Mouse (Mus musculus) embryonic facial prominence, embryonic 10.5 days (tissue): Measurements from ENCODE around the gene Hhipl1. TPM values are rescaled to one million over a fixed set of nuclear protein-coding genes. Genes with fewer than 3 reads are reported as not detected.

Source experiments
- DNase-seq: peaks from one replicate; pipeline ENCODE4 v3.0.0-alpha.2; 2017; ENCODE audit warnings: low spot score
- H3K27ac ChIP-seq: fragments of 300-500 bp; sonication (generic); replicated peaks from 2 replicates; pipeline ENCODE4 v1.5.1; 2016; ENCODE audit warnings: mild to moderate bottlenecking
- H3K27me3 ChIP-seq: fragments of 300-500 bp; sonication (generic); replicated peaks from 2 replicates; pipeline ENCODE4 v1.6.1; 2016; ENCODE audit warnings: low read depth, mild to moderate bottlenecking; ENCODE audit not compliant: poor library complexity, severe bottlenecking
- H3K36me3 ChIP-seq: fragments of 300-500 bp; sonication (generic); replicated peaks from 2 replicates; pipeline ENCODE4 v1.6.1; 2016; ENCODE audit warnings: mild to moderate bottlenecking, moderate library complexity
- H3K4me1 ChIP-seq: fragments of 300-500 bp; sonication (generic); 2 replicates; pipeline ENCODE4 v1.6.1; 2016
- H3K4me3 ChIP-seq: fragments of 300-500 bp; sonication (generic); 2 replicates; pipeline ENCODE4 v1.5.1; 2016; ENCODE audit warnings: mild to moderate bottlenecking, moderate library complexity
- H3K9me3 ChIP-seq: fragments of 300-500 bp; sonication (generic); 2 replicates; pipeline ENCODE4 v1.6.1; 2016; ENCODE audit warnings: mild to moderate bottlenecking
- WGBS: fragments of 180-500 bp; shearing (Covaris S2); methylation state at CpG from one replicate; pipeline ENCODE4 v1.1.7; 2016; 5-methylcytosine and 5-hydroxymethylcytosine counted together
- polyA plus RNA-seq: library from polyadenylated mRNA; unstranded; fragments of >200 nt; fragmentation: Nextera tagmentation; extraction: Ambion mirVana; gene quantifications from 2 replicates; pipeline ENCODE4 v1.2.1, GENCODE M21; 2016

Hhipl1 gene
- polyA plus RNA-seq, 1 experiment from 2014 or later = 0.72 TPM

DNA sequence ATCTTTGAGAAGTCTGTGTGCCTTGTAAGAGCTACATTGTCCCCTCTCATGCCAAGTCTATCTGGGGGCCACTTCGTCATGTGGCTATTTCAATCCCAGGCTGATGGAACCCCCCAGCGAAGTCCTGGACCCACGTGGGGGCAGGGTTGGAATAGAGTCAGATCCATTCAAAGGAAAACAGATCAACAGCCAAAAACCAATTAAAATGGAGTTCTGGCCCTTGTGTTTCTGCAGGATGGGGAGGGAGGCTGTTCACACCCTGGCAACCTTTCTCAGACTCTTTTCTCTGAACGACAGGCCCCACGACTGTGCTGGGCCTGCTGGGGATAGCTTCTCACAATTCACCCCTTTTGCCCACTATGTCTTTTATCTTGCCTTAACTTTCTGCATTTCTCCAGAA, 20.3 kb downstream of the Hhipl1 start:
- H3K9me3 ChIP-seq = no peaks in the 10 kb centered on the region
- DNase-seq = no peak
- no peak overlapping the region for H3K27ac ChIP-seq
- WGBS = 62% methylated on average over 5 of the region's 5 CpGs
- peaks cover 29% of the 10 kb centered on the region for H3K4me1 ChIP-seq
- H3K4me3 ChIP-seq = no peak overlapping the region
- H3K27me3 ChIP-seq = peaks cover 75% of the 10 kb centered on the region
- no peaks in the 10 kb centered on the region for H3K36me3 ChIP-seq

DNA sequence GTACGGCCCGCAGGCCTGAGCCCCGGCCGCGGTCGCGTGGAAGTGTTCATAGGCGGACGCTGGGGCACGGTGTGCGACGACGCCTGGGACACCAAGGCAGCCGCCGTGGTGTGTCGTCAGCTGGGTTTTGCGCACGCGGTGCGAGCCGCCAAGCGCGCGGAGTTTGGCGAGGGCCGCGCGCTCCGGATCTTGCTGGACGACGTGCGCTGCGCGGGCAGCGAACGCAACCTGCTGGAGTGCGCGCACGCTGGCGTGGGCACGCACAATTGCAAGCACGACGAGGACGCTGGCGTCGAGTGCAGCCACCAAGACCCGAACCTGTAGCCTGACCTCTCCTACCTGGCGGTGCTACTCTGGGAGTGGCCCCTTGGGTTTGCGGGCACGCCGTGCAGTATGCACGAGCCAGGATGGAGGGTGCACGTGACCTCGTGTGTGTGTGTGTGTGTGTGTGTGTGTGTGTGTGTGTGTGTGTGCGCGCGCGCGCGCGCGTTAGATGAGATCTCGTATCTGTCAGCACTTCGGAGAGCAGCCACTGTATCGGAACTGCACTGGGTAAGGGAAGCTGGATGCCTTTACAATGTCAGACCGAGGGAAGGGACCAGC, 21.9 kb downstream of the Hhipl1 start:
- peak; percentile 68 for DNase-seq
- H3K27me3 ChIP-seq = peaks cover 71% of the 10 kb centered on the region
- no peaks in the 10 kb centered on the region for H3K36me3 ChIP-seq
- peak overlapping the region; percentile 64; the same call in 1 of the 2 replicates for H3K27ac ChIP-seq
- WGBS = 1% methylated on average over 66 of the region's 66 CpGs
- peak overlapping the region; percentile 57 for H3K4me3 ChIP-seq
- peaks cover 23% of the 10 kb centered on the region for H3K4me1 ChIP-seq
- no peaks in the 10 kb centered on the region for H3K9me3 ChIP-seq

DNA sequence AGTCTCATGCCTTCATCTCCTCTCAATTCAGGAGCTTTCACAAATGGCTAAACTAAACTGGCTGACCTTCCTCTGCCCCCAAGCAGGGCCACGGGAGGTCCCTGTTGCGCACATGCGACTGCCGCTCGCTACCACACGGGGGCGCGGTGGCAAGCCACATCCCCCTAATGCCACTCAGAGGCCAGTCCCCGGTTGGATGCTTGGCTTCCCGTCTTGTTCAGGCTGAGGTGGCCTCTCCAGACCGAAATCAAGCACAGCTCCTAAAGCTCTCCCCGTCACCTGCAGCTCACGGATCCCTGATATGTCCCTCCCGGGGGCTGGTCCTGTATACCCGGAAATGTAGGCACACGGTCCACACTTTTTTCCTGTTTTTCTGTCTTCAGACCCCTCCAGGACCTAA, 27.0 kb downstream of the Hhipl1 start:
- H3K36me3 ChIP-seq = no peaks in the 10 kb centered on the region
- H3K27ac ChIP-seq = peak overlapping the region; percentile 36; the same call in 1 of the 2 replicates
- no peaks in the 10 kb centered on the region for H3K9me3 ChIP-seq

DNA sequence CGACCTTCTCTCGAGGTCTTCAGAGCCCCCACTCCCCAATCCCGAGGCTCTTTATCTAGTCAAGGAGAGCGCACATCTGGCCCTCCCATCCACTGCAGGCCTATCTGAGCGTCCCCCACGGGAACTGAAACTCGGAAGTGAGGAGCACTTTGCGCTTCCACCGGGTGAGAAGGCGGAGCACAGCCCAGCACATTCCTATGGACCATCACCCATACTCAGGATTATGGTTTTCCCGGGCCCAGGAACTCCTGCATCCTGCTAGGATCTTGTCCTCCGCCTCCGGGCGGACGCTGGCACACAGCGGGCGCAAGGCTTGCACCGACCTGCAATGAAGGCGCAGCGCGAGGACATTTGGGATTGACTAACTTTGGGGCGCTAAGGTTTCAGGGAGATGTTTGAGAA, 27.4 kb downstream of the Hhipl1 start:
- H3K36me3 ChIP-seq = no peaks in the 10 kb centered on the region
- peaks cover 72% of the 10 kb centered on the region for H3K27me3 ChIP-seq
- WGBS = 1% methylated on average over 22 of the region's 22 CpGs
- H3K9me3 ChIP-seq = no peaks in the 10 kb centered on the region
- H3K27ac ChIP-seq = peak overlapping the region; percentile 36; the same call in 1 of the 2 replicates
- H3K4me3 ChIP-seq = peak overlapping the region; percentile 81
- peaks cover 34% of the 10 kb centered on the region for H3K4me1 ChIP-seq
- no peak for DNase-seq

More for the DNA sequence above, 27.0 kb downstream of the Hhipl1 start:
- DNase-seq = peak; percentile 92
- peaks cover 76% of the 10 kb centered on the region for H3K27me3 ChIP-seq
- H3K4me3 ChIP-seq = peak overlapping the region; percentile 81
- WGBS = under 1% methylated on average over 16 of the region's 16 CpGs
- peaks cover 34% of the 10 kb centered on the region for H3K4me1 ChIP-seq

DNA sequence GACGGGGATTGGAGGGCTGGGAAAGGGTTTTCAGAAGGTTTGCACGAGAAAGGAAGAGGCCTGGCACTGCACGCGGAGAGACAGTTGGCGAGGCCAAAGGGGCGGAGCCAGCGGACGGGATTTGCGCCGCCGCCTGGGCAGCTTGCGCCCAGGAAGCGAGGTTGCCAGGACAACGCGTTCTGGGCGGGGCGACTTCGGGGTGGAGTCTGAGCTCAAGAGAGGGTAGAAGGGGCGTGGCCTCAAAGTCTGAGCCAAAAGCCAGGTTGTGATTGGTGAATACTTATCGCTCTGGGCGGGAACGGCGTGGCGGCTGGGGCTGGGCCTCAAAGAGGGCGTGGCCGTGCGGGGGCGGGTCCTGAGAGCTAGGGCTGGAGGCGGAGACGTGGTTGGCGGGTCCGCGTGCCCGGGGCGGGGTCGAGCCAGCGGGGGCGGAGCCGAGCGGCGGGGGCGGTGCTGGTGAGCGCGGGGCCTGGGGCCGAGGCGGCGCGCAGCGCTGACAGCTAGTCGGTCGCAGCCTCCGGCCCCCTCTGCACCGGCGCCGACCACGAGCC, 27.9 kb downstream of the Hhipl1 start, which contains the start of gene Cyp46a1:
Gene Cyp46a1 (plus strand): TSS at position 487 of the 551 bp plus-strand sequence.
- no peaks in the 10 kb centered on the region for H3K36me3 ChIP-seq
- peaks cover 69% of the 10 kb centered on the region for H3K27me3 ChIP-seq
- peak; percentile 100 for DNase-seq
- H3K9me3 ChIP-seq = no peaks in the 10 kb centered on the region
- WGBS = under 1% methylated on average over 56 of the region's 56 CpGs
- peaks cover 35% of the 10 kb centered on the region for H3K4me1 ChIP-seq
- H3K4me3 ChIP-seq = peak within 1 kb of the TSS; percentile 81
- peak within 1 kb of the TSS; percentile 65; the same call in 1 of the 2 replicates for H3K27ac ChIP-seq

DNA sequence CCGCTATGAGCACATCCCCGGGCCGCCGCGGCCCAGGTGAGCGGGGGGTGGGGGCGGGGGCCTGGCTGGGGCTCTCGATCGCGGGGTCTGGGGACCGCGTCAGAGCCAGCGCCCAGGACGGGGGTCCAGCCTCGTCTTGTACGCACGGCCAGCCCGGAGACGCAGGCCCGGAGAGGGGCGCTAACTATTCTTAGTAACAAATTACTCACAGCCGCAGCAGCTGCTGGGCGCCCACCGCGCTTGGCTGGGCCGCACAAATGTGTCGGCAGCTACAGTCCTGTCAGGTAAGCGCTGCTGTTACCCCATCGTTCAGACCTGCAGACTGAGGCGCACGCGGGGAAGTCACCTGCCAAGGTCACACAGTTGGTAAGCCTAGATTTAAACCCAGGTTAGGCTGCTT, 28.5 kb downstream of the Hhipl1 start:
- WGBS = 1% methylated on average over 32 of the region's 32 CpGs
- no peaks in the 10 kb centered on the region for H3K36me3 ChIP-seq
- H3K4me1 ChIP-seq = peaks cover 40% of the 10 kb centered on the region
- H3K4me3 ChIP-seq = peak overlapping the region; percentile 81
- H3K27me3 ChIP-seq = peaks cover 69% of the 10 kb centered on the region
- H3K27ac ChIP-seq = peak overlapping the region; percentile 65; the same call in 1 of the 2 replicates
- DNase-seq = no peak
- no peaks in the 10 kb centered on the region for H3K9me3 ChIP-seq

DNA sequence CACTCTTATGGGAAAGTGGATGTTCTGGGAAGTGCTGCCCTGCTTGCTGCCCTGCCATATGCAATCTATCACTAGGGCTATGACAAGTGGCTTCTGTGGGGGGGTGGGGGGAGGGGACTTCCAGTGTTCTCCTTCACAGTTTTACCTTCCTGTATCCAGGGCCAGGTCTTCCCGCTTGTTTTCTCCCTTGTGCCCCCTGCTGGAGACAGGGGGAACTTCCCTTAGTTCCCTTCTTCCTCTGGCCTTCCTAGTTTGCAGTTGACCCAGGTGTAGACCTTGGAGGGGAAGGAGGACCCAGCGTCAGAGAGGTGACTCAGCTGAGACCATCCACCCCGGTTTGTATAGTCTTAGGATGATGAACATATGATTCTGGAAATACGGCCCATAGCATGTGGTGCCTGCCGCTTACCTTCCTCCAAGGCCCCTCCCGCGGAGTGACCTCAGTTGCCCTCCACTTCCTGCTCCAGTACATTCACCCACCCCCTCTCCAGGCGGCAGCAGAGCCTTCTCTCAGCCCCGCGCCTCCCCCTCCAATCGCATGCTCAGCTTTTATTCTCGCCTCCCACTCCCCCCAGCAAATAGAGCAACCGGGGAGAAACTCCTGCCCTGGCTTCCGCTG, 32.6 kb downstream of the Hhipl1 start:
- peak overlapping the region; percentile 36 for H3K4me3 ChIP-seq
- no peaks in the 10 kb centered on the region for H3K36me3 ChIP-seq
- H3K9me3 ChIP-seq = no peaks in the 10 kb centered on the region
- H3K4me1 ChIP-seq = peaks cover 37% of the 10 kb centered on the region
- H3K27me3 ChIP-seq = peaks cover 52% of the 10 kb centered on the region
- peak; percentile 79 for DNase-seq
- peak overlapping the region; percentile 5; the same call in 1 of the 2 replicates for H3K27ac ChIP-seq
- WGBS = 16% methylated on average over 14 of the region's 14 CpGs

DNA sequence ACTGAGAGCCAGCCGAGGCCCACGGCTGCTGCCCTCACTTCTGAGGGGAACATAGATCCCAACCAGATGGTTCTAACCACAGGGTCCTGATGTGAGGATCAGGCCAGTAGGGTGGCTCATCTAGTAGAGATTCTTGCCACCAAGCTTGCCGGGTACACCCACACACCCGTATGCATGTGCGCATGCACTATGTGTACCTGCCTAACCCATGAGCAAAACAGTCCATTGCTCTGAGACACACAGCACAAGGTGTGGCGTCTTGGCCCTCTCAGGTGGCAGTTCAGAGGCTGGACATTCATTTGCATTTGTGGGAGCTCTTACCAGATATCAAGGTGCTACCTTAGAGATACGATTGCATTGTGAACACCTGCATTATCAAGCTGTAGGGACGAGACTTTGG, 42.1 kb downstream of the Hhipl1 start:
- Histone ChIP-seq H3K4me1 (peaks cover 18% of the 10 kb centered on the region), H3K36me3 (no peaks in the 10 kb centered on the region), H3K9me3 (no peaks in the 10 kb centered on the region), H3K27ac (no peak overlapping the region), H3K4me3 (no peak overlapping the region), H3K27me3 (peaks cover 46% of the 10 kb centered on the region)
- 84% methylated on average over 8 of the region's 8 CpGs for WGBS
- no peak for DNase-seq

DNA sequence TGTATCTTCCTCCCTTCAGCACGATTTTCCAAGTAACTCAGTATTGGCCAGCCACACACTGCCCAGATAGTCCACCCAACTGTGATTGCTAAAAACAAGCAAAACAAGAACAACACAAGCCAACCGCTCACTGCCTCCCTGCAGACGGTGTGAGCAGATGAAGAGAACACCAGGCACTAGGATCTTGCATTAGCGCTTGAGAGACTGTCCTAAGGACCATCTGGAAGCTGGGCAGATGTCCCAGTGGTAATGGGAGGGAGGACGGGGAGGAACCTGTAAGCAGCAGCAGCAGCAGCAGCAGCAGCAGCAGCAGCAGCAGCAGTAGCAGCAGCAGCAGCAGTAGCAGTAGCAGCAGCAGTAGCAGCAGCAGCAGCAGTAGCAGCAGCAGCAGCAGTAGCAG, 43.0 kb downstream of the Hhipl1 start:
- peaks cover 23% of the 10 kb centered on the region for H3K4me1 ChIP-seq
- no peaks in the 10 kb centered on the region for H3K9me3 ChIP-seq
- no peak overlapping the region for H3K27ac ChIP-seq
- no peak for DNase-seq
- whole genome bisulfite sequencing = 74% methylated on average over 5 of the region's 5 CpGs
- H3K36me3 ChIP-seq = no peaks in the 10 kb centered on the region
- H3K27me3 ChIP-seq = peaks cover 55% of the 10 kb centered on the region
- H3K4me3 ChIP-seq = no peak overlapping the region

DNA sequence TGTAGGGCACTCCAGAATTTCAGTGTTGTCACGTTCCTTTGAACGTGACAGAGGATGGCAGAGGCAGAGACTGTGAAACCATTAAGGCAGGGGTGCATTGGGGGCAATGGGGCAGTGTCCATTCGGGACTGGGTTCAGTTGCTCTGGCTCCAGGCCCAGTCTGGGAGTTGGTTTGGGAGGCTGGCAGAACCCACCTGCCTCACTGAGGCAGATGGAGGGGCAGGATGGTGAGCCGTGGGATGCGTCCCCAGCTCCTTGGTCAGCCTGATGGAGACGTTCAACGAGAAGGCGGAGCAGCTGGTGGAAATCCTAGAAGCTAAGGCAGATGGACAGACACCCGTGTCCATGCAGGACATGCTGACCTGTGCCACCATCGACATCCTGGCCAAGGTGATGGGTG, 44.9 kb downstream of the Hhipl1 start:
- Histone ChIP-seq H3K9me3 (peaks cover 2% of the 10 kb centered on the region; the same call in 1 of the 2 replicates), H3K27ac (no peak overlapping the region), H3K36me3 (no peaks in the 10 kb centered on the region), H3K4me3 (no peak overlapping the region), H3K4me1 (peaks cover 23% of the 10 kb centered on the region), H3K27me3 (peaks cover 69% of the 10 kb centered on the region)
- DNase-seq = no peak
- 85% methylated on average over 10 of the region's 10 CpGs for WGBS

DNA sequence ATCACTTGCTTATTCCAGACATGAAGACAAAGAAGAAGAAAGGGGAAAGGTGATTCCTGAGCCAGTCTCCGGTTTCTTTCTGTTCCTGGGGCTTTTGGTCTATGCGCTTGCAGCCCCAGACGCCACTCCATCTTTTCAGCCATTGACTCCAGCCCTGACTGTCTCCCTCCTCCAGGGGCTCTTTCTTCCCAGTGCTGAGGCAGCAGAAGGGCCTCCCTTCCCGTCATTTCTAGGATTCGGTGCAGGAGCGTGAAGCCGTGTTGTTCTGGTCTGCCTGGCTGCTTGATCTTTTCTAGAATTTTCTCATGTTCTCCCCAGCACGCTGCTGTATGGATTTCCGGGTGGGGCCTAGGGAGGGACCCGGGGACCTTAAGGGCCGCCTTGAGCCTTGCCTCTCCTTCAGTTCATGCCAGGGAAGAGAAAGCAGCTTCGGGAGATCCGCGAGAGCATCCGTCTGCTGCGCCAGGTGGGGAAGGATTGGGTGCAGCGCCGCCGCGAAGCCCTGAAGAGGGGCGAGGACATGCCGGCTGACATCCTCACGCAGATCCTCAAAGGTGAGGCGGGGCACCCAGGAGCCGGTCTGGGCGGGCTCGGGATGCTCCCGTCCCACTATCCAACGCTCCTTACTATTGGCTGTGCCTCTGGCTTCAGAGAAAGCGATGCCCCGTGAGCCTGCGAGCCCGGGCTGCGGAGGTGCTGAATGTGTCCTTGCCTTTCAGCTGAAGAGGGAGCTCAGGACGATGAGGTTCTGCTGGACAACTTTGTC, 46.5 kb downstream of the Hhipl1 start:
- DNase-seq = peak; percentile 51
- H3K4me1 ChIP-seq = peaks cover 23% of the 10 kb centered on the region
- peaks cover 74% of the 10 kb centered on the region for H3K27me3 ChIP-seq
- H3K4me3 ChIP-seq = peak overlapping the region; percentile 47
- WGBS = 6% methylated on average over 35 of the region's 35 CpGs
- no peak overlapping the region for H3K27ac ChIP-seq
- H3K9me3 ChIP-seq = peaks cover 4% of the 10 kb centered on the region; the same call in 1 of the 2 replicates
- no peaks in the 10 kb centered on the region for H3K36me3 ChIP-seq

DNA sequence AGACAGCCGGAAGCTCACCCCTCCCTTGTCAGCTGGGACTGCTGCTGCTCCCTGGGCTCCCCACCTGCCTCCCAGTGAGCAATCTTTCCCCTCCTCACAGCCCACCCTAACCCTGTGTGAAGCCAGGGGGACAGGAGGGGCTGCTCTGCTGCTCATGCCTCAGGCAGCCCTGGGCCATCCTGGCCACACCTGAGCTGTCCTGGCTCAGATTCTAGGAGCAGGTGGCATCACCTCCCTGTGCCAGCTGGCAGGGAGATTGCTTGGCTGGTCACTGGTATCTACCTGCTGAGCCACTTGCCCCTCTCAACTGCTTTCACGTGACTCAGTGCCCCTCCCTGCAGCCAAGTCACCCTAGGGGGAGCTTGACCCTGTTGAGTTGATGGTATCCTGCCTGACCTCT, 48.2 kb downstream of the Hhipl1 start:
- Histone ChIP-seq H3K4me1 (peaks cover 23% of the 10 kb centered on the region), H3K9me3 (peaks cover 4% of the 10 kb centered on the region; the same call in 1 of the 2 replicates), H3K4me3 (no peak overlapping the region), H3K36me3 (no peaks in the 10 kb centered on the region), H3K27me3 (peaks cover 68% of the 10 kb centered on the region), H3K27ac (no peak overlapping the region)
- 71% methylated on average over 2 of the region's 2 CpGs for WGBS
- no peak for DNase-seq
